ENCODE assay signal across 8 mouse cellular contexts in genomic region chr3:89247466-89247865, GRCm38 (mm10). TPM values are rescaled to one million over a fixed set of nuclear protein-coding genes. Genes with fewer than 3 reads are reported as not detected.
DNase-seq lines count a peak whose midpoint lies in the region; ATAC-seq lines count a peak whose summit lies in the region.

No protein-coding gene starts in this region.

- 0 out of 2 replicates have a peak, but pooled peaks cover 9% of the 10 kb centered on the region for H3K27me3 ChIP-seq in kidney, embryonic 15.5 days
- H3K27me3 ChIP-seq in embryonic facial prominence, embryonic 14.5 days (replicated peaks; ENCODE audit: control insufficient read depth, insufficient read depth, low read length) = no peaks in the 10 kb centered on the region
- H3K27me3 ChIP-seq in limb, embryonic 10.5 days (ENCODE audit: low read depth, poor library complexity, severe bottlenecking) = peaks cover 29% of the 10 kb centered on the region
- no peaks in the 10 kb centered on the region for H3K27me3 ChIP-seq in neural tube, embryonic 13.5 days

- peaks cover 23% of the 10 kb centered on the region for H3K36me3 ChIP-seq in kidney, embryonic 15.5 days
- H3K36me3 ChIP-seq in embryonic facial prominence, embryonic 14.5 days (ENCODE audit: control insufficient read depth, insufficient read depth, low read length) = peaks cover 7% of the 10 kb centered on the region; the same call in 1 of the 2 replicates
- H3K36me3 ChIP-seq in limb, embryonic 10.5 days = peaks cover 26% of the 10 kb centered on the region
- H3K36me3 ChIP-seq in neural tube, embryonic 13.5 days = peaks cover 15% of the 10 kb centered on the region

- H3K4me1 ChIP-seq in kidney, embryonic 15.5 days = peaks cover 72% of the 10 kb centered on the region
- H3K4me1 ChIP-seq in embryonic facial prominence, embryonic 14.5 days (ENCODE audit: control insufficient read depth, insufficient read depth, low read length) = peaks cover 15% of the 10 kb centered on the region; the same call in 1 of the 2 replicates
- H3K4me1 ChIP-seq in limb, embryonic 10.5 days = peaks cover 77% of the 10 kb centered on the region
- H3K4me1 ChIP-seq in neural tube, embryonic 13.5 days (replicated peaks) = peaks cover 65% of the 10 kb centered on the region

- no peak for DNase-seq in kidney, postnatal 10 days
- no peak for DNase-seq in embryonic facial prominence, embryonic 14.5 days (ENCODE audit: low spot score)
- DNase-seq in limb, embryonic 10.5 days (ENCODE audit: low spot score) = no peak
- DNase-seq in embryo, embryonic 9.5 days (ENCODE audit: extremely low spot score) = no peak
- DNase-seq in urinary bladder, adult 2 months (ENCODE audit: low spot score) = no peak
- DNase-seq in right cerebral cortex, postnatal 25 days = no peak

- no peak overlapping the region for H3K27ac ChIP-seq in kidney, embryonic 15.5 days
- H3K27ac ChIP-seq in embryonic facial prominence, embryonic 14.5 days (replicated peaks; ENCODE audit: low read depth, low read length) = no peak overlapping the region
- peak overlapping the region; percentile 91 for H3K27ac ChIP-seq in limb, embryonic 10.5 days
- no peak overlapping the region for H3K27ac ChIP-seq in neural tube, embryonic 13.5 days (replicated peaks)

- ATAC-seq in kidney, embryonic 15.5 days (replicated peaks; ENCODE audit: low FRiP score) = no peak
- no peak for ATAC-seq in embryonic facial prominence, embryonic 14.5 days (ENCODE audit: low read depth)
- ATAC-seq in neural tube, embryonic 13.5 days (ENCODE audit: low read depth) = no peak

- 81% methylated on average over 4 of the region's 4 CpGs for WGBS in kidney, embryonic 15.5 days
- WGBS in embryonic facial prominence, embryonic 14.5 days = 92% methylated on average over 4 of the region's 4 CpGs
- WGBS in limb, embryonic 10.5 days = 91% methylated on average over 4 of the region's 4 CpGs
- WGBS in neural tube, embryonic 13.5 days = 85% methylated on average over 4 of the region's 4 CpGs

- 0 out of 2 replicates have a peak overlapping the region, but pooled peaks have one; percentile 74 for H3K9ac ChIP-seq in kidney, embryonic 15.5 days
- peak overlapping the region; percentile 83 for H3K9ac ChIP-seq in embryonic facial prominence, embryonic 14.5 days (ENCODE audit: low read depth, low read length)
- H3K9ac ChIP-seq in neural tube, embryonic 13.5 days = peak overlapping the region; percentile 82

- no peaks in the 10 kb centered on the region for H3K9me3 ChIP-seq in kidney, embryonic 15.5 days (replicated peaks)
- no peaks in the 10 kb centered on the region for H3K9me3 ChIP-seq in embryonic facial prominence, embryonic 14.5 days (ENCODE audit: control insufficient read depth, low read length)
- H3K9me3 ChIP-seq in limb, embryonic 10.5 days (replicated peaks) = no peaks in the 10 kb centered on the region
- H3K9me3 ChIP-seq in neural tube, embryonic 13.5 days = no peaks in the 10 kb centered on the region

- peak overlapping the region; percentile 72 for H3K4me3 ChIP-seq in kidney, embryonic 15.5 days (replicated peaks)
- peak overlapping the region; percentile 69 for H3K4me3 ChIP-seq in embryonic facial prominence, embryonic 14.5 days (ENCODE audit: low read depth, low read length)
- H3K4me3 ChIP-seq in limb, embryonic 10.5 days = peak overlapping the region; percentile 73
- H3K4me3 ChIP-seq in neural tube, embryonic 13.5 days = peak overlapping the region; percentile 63

- peak overlapping the region; percentile 82 for H3K4me2 ChIP-seq in kidney, embryonic 15.5 days
- peak overlapping the region; percentile 65 for H3K4me2 ChIP-seq in embryonic facial prominence, embryonic 14.5 days (ENCODE audit: low read depth, low read length)
- H3K4me2 ChIP-seq in neural tube, embryonic 13.5 days = peak overlapping the region; percentile 90

RNA-seq across cellular contexts. Expression of gene Trim46, which starts 1.4 kb away (rescaled TPM):
- polyA plus RNA-seq in kidney, embryonic 15.5 days (2015; fragmentation: Nextera tagmentation; extraction: Ambion mirVana) = 3.4 and 5.2 TPM in 2 replicates
- polyA plus RNA-seq in embryonic facial prominence, embryonic 14.5 days (2014; fragmentation: Nextera tagmentation; extraction: Ambion mirVana) = 3.7 and 4.7 TPM in 2 replicates
- polyA plus RNA-seq in limb, embryonic 10.5 days (2016; fragmentation: Nextera tagmentation; extraction: Ambion mirVana) = 3.4 and 6.1 TPM in 2 replicates
- 55.8 and 55.9 TPM in 2 replicates for polyA plus RNA-seq in neural tube, embryonic 13.5 days (2015; fragmentation: Nextera tagmentation; extraction: Ambion mirVana)
- 4.1 and 6.0 TPM in 2 replicates for polyA plus RNA-seq in urinary bladder, adult 2 months (2012; rRNA removed)

RNA-seq across cellular contexts. Expression of gene Krtcap2, which starts 1.7 kb away (rescaled TPM):
- 309 and 321 TPM in 2 replicates for polyA plus RNA-seq in kidney, embryonic 15.5 days (2015; fragmentation: Nextera tagmentation; extraction: Ambion mirVana)
- polyA plus RNA-seq in embryonic facial prominence, embryonic 14.5 days (2014; fragmentation: Nextera tagmentation; extraction: Ambion mirVana) = 324 and 349 TPM in 2 replicates
- polyA plus RNA-seq in limb, embryonic 10.5 days (2016; fragmentation: Nextera tagmentation; extraction: Ambion mirVana) = 272 and 282 TPM in 2 replicates
- 248 and 258 TPM in 2 replicates for polyA plus RNA-seq in neural tube, embryonic 13.5 days (2015; fragmentation: Nextera tagmentation; extraction: Ambion mirVana)
- 67.7 and 77.1 TPM in 2 replicates for polyA plus RNA-seq in urinary bladder, adult 2 months (2012; rRNA removed)

RNA-seq across cellular contexts. Expression of gene Dpm3, which starts 11.7 kb away (rescaled TPM):
- 149 and 153 TPM in 2 replicates for polyA plus RNA-seq in kidney, embryonic 15.5 days (2015; fragmentation: Nextera tagmentation; extraction: Ambion mirVana)
- 151 and 177 TPM in 2 replicates for polyA plus RNA-seq in embryonic facial prominence, embryonic 14.5 days (2014; fragmentation: Nextera tagmentation; extraction: Ambion mirVana)
- polyA plus RNA-seq in limb, embryonic 10.5 days (2016; fragmentation: Nextera tagmentation; extraction: Ambion mirVana) = 82.5 and 84.0 TPM in 2 replicates
- 76.9 and 81.4 TPM in 2 replicates for polyA plus RNA-seq in neural tube, embryonic 13.5 days (2015; fragmentation: Nextera tagmentation; extraction: Ambion mirVana)
- polyA plus RNA-seq in urinary bladder, adult 2 months (2012; rRNA removed) = 200 and 251 TPM in 2 replicates

RNA-seq across cellular contexts. Expression of gene Muc1, which starts 18.6 kb away (rescaled TPM):
- 12.0 and 12.3 TPM in 2 replicates for polyA plus RNA-seq in kidney, embryonic 15.5 days (2015; fragmentation: Nextera tagmentation; extraction: Ambion mirVana)
- polyA plus RNA-seq in embryonic facial prominence, embryonic 14.5 days (2014; fragmentation: Nextera tagmentation; extraction: Ambion mirVana) = 2.0 and 4.1 TPM in 2 replicates
- polyA plus RNA-seq in limb, embryonic 10.5 days (2016; fragmentation: Nextera tagmentation; extraction: Ambion mirVana) = 0.24 and 0.74 TPM in 2 replicates
- polyA plus RNA-seq in neural tube, embryonic 13.5 days (2015; fragmentation: Nextera tagmentation; extraction: Ambion mirVana) = 1.0 and 1.1 TPM in 2 replicates
- polyA plus RNA-seq in urinary bladder, adult 2 months (2012; rRNA removed) = 0.94 and 1.2 TPM in 2 replicates

RNA-seq across cellular contexts. Expression of gene Mtx1, which starts 20.6 kb away (rescaled TPM):
- 211 and 219 TPM in 2 replicates for polyA plus RNA-seq in kidney, embryonic 15.5 days (2015; fragmentation: Nextera tagmentation; extraction: Ambion mirVana)
- 151 and 163 TPM in 2 replicates for polyA plus RNA-seq in embryonic facial prominence, embryonic 14.5 days (2014; fragmentation: Nextera tagmentation; extraction: Ambion mirVana)
- 250 and 265 TPM in 2 replicates for polyA plus RNA-seq in limb, embryonic 10.5 days (2016; fragmentation: Nextera tagmentation; extraction: Ambion mirVana)
- polyA plus RNA-seq in neural tube, embryonic 13.5 days (2015; fragmentation: Nextera tagmentation; extraction: Ambion mirVana) = 157 and 170 TPM in 2 replicates
- polyA plus RNA-seq in urinary bladder, adult 2 months (2012; rRNA removed) = 112 and 131 TPM in 2 replicates
